Mouse (Mus musculus) G1E (cell line): ENCODE measurements around the gene Spns2. TPM values are rescaled to one million over a fixed set of nuclear protein-coding genes. Genes with fewer than 3 reads are reported as not detected.

Source experiments
- ATAC-seq: 2 replicates; pipeline ENCODE4 v1.8.0; 2016; ENCODE audit warnings: mild to moderate bottlenecking; ENCODE audit not compliant: insufficient number of reproducible peaks, poor library complexity, low FRiP score, severe bottlenecking; ENCODE audit errors: extremely low read depth
- DNase-seq: peaks from one replicate; pipeline ENCODE4 v3.0.0; 2012; ENCODE audit warnings: low spot score
- H3K27me3 ChIP-seq: 2 replicates; pipeline ENCODE4 v1.6.1; 2012; ENCODE audit warnings: mild to moderate bottlenecking, low read length, inconsistent platforms; ENCODE audit not compliant: insufficient read depth
- H3K36me3 ChIP-seq: replicated peaks from 2 replicates; pipeline ENCODE3; 2012; ENCODE audit warnings: mild to moderate bottlenecking, inconsistent platforms
- H3K4me1 ChIP-seq: 2 replicates; pipeline ENCODE4 v1.6.1; 2012; ENCODE audit warnings: low read depth, low read length, inconsistent platforms, mixed read lengths; ENCODE audit not compliant: insufficient read depth
- H3K4me3 ChIP-seq: 2 replicates; pipeline ENCODE4 v1.5.1; 2012; ENCODE audit warnings: low read depth, mild to moderate bottlenecking, inconsistent platforms, low read length, moderate library complexity, mixed read lengths
- H3K9me3 ChIP-seq: replicated peaks from 2 replicates; pipeline ENCODE4 v1.6.1; 2012; ENCODE audit warnings: inconsistent platforms
- CTCF ChIP-seq: IDR thresholded peaks from 2 replicates; pipeline ENCODE4 v1.5.1; 2012; ENCODE audit warnings: low read depth, low read length, inconsistent platforms, mixed read lengths
- GATA1 ChIP-seq: IDR thresholded peaks from 2 replicates; pipeline ENCODE4 v1.6.1; 2012; ENCODE audit warnings: borderline replicate concordance, low read length, inconsistent platforms, mixed read lengths
- GATA2 ChIP-seq: IDR thresholded peaks from 2 replicates; pipeline ENCODE4 v1.6.1; 2012; ENCODE audit warnings: low read depth, low read length, inconsistent platforms, borderline replicate concordance
- POLR2AphosphoS5 ChIP-seq: IDR thresholded peaks from 2 replicates; pipeline ENCODE4 v1.6.1; 2012; ENCODE audit warnings: low read depth, low read length, inconsistent platforms; ENCODE audit not compliant: insufficient replicate concordance
- TAL1 ChIP-seq: conservative IDR thresholded peaks from 2 replicates; pipeline ENCODE4 v1.6.1; 2012; ENCODE audit warnings: low read depth, low read length, inconsistent platforms, mixed read lengths
- polyA plus RNA-seq: library from polyadenylated mRNA; stranded (reverse); fragments of >175 nt; gene quantifications from 2 replicates; pipeline ENCODE4 v1.2.3, GENCODE M21; 2012
- total RNA-seq, 2 experiments: library from RNA; stranded (forward) in 1 of 2; stranded (reverse) in 1 of 2; fragments of 200-1000 nt in 1 of 2; fragments of >200 nt in 1 of 2; fragmentation: Nextera tagmentation in 1 of 2; gene quantifications; 2 replicates each; pipeline ENCODE4 v1.2.3; 2014 to 2017

The Spns2 gene
- total and polyA plus RNA-seq, 3 experiments = 29.3 to 129 (median 113) TPM

DNA sequence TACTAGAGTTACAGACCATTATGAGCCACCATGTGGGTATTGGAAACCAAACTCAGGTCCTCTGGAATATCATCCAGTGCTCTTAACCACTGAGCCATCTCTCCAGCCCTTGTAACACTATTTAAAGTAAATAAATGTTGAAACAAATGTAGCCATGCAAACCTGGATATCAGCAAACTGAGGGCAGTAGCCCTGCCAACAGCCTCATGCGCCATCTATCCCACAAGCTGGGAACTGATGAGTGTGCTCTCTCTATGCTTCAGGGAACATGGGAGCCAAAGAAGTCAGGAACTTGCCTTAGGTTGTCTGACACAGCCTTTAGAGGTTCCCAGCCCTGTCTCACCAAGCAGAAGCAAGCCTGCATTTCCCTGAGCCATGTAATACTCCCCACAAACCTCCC lies 41.9 kb upstream of the Spns2 start:
- H3K4me1 ChIP-seq = peaks cover 2% of the 10 kb centered on the region; the same call in 1 of the 2 replicates
- no peak for ATAC-seq
- no peaks in the 10 kb centered on the region for H3K36me3 ChIP-seq
- H3K9me3 ChIP-seq = peaks cover 4% of the 10 kb centered on the region
- H3K27me3 ChIP-seq = peaks cover 81% of the 10 kb centered on the region
- TF ChIP-seq TAL1 (no peak), GATA2 (no peak), POLR2AphosphoS5 (no peak), GATA1 (no peak), CTCF (no peak)
- H3K4me3 ChIP-seq = no peak overlapping the region
- DNase-seq = no peak

GRCm38 (mm10) chr11:72531144-72531543 lies 41.4 kb upstream of the Spns2 start:
- Histone ChIP-seq H3K4me3 (no peak overlapping the region), H3K4me1 (peaks cover 2% of the 10 kb centered on the region; the same call in 1 of the 2 replicates), H3K36me3 (no peaks in the 10 kb centered on the region), H3K9me3 (peaks cover 4% of the 10 kb centered on the region), H3K27me3 (peaks cover 81% of the 10 kb centered on the region)
- ATAC-seq (no peak), DNase-seq (no peak)
- no peak for TF ChIP-seq GATA2
- TF ChIP-seq TAL1 = no peak
- TF ChIP-seq CTCF = no peak
- no peak for TF ChIP-seq GATA1
- TF ChIP-seq POLR2AphosphoS5 = no peak

- no peak for DNase-seq
- Histone ChIP-seq H3K4me1 (no peaks in the 10 kb centered on the region), H3K36me3 (no peaks in the 10 kb centered on the region), H3K9me3 (no peaks in the 10 kb centered on the region), H3K4me3 (no peak overlapping the region), H3K27me3 (peaks cover 88% of the 10 kb centered on the region)
- ATAC-seq = no peak
- TF ChIP-seq CTCF = no peak
- no peak for TF ChIP-seq GATA1
- TF ChIP-seq POLR2AphosphoS5 = no peak
- TF ChIP-seq TAL1 = no peak
- no peak for TF ChIP-seq GATA2
These were observed 36.5 kb upstream of the Spns2 start for GRCm38 (mm10) chr11:72526190-72526589.

GRCm38 (mm10) chr11:72523711-72524110 lies 34.0 kb upstream of the Spns2 start:
- peaks cover 85% of the 10 kb centered on the region for H3K27me3 ChIP-seq
- no peak overlapping the region for H3K4me3 ChIP-seq
- H3K9me3 ChIP-seq = no peaks in the 10 kb centered on the region
- H3K4me1 ChIP-seq = no peaks in the 10 kb centered on the region
- TF ChIP-seq POLR2AphosphoS5 (no peak), TAL1 (no peak), GATA2 (no peak), CTCF (no peak), GATA1 (no peak)
- DNase-seq (no peak), ATAC-seq (no peak)
- no peaks in the 10 kb centered on the region for H3K36me3 ChIP-seq

DNA sequence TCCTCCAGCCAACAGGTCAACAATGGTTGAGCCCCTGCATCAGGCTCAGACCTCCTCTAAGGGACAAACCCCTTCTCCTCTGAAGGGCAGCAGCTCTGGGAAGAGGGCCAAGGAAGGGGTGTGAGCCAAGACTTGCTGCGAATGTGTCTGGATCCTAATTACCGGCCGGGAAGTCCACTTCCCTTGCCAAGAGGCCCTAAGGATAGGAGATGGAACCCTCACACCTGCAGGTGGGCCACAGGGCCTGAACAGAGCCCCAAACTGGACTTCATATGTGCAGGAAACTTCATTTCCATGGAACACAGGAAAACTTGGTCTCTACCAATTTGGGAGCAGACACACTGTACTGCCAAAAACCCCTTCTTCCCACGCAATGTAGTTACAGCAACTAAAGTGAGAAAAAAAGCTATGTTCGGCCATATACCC lies 32.9 kb upstream of the Spns2 start:
- DNase-seq = no peak
- Histone ChIP-seq H3K4me3 (no peak overlapping the region), H3K4me1 (no peaks in the 10 kb centered on the region), H3K9me3 (no peaks in the 10 kb centered on the region), H3K36me3 (no peaks in the 10 kb centered on the region), H3K27me3 (peaks cover 77% of the 10 kb centered on the region)
- no peak for ATAC-seq
- TF ChIP-seq POLR2AphosphoS5 (no peak), GATA2 (no peak), TAL1 (no peak), CTCF (no peak), GATA1 (no peak)

GRCm38 (mm10) chr11:72521598-72522541 lies 32.2 kb upstream of the Spns2 start:
- Histone ChIP-seq H3K36me3 (no peaks in the 10 kb centered on the region), H3K4me3 (no peak overlapping the region), H3K27me3 (peaks cover 73% of the 10 kb centered on the region), H3K4me1 (no peaks in the 10 kb centered on the region), H3K9me3 (no peaks in the 10 kb centered on the region)
- no peak for ATAC-seq
- no peak for DNase-seq
- TF ChIP-seq POLR2AphosphoS5 = no peak
- TF ChIP-seq CTCF = no peak
- no peak for TF ChIP-seq GATA1
- no peak for TF ChIP-seq TAL1
- TF ChIP-seq GATA2 = no peak
